Mouse (Mus musculus): Measurements from ENCODE around the gene Fignl1. TPM values are rescaled to one million over a fixed set of nuclear protein-coding genes. Genes with fewer than 3 reads are reported as not detected.

The Fignl1 gene
- total RNA-seq, 2 experiments from 2014 or later = 17.9 to 18.2 TPM

GRCm38 (mm10) chr11:11769281-11769680 is 39.5 kb downstream of the Fignl1 start:
- DNase-seq (ENCODE audit: low spot score in 2 of 2) = no peak

GRCm38 (mm10) chr11:11768057-11768456 is 40.7 kb downstream of the Fignl1 start:
- DNase-seq (ENCODE audit: low spot score in 2 of 2) = no peak

- DNase-seq (ENCODE audit: low spot score in 2 of 2) = no peak
Measured at GRCm38 (mm10) chr11:11766736-11767135, 42.0 kb downstream of the Fignl1 start.

GRCm38 (mm10) chr11:11766105-11766504 is 42.7 kb downstream of the Fignl1 start:
- no peak for DNase-seq (ENCODE audit: low spot score in 2 of 2)

GRCm38 (mm10) chr11:11765414-11765813 is 43.3 kb downstream of the Fignl1 start:
- no peak for DNase-seq (ENCODE audit: low spot score in 2 of 2)

- DNase-seq (ENCODE audit: low spot score in 2 of 2) = no peak
Measured at GRCm38 (mm10) chr11:11763211-11763666, 45.5 kb downstream of the Fignl1 start.

GRCm38 (mm10) chr11:11758883-11759282 is 49.9 kb downstream of the Fignl1 start:
- no peak for DNase-seq (ENCODE audit: low spot score in 2 of 2)

GRCm38 (mm10) chr11:11758121-11758520 is 50.6 kb downstream of the Fignl1 start:
- DNase-seq (ENCODE audit: low spot score in 2 of 2) = no peak

GRCm38 (mm10) chr11:11752859-11753258 is 55.9 kb downstream of the Fignl1 start:
- no peak for DNase-seq (ENCODE audit: low spot score in 2 of 2)

- DNase-seq (ENCODE audit: low spot score in 2 of 2) = no peak
Measured at GRCm38 (mm10) chr11:11751091-11751490, 57.7 kb downstream of the Fignl1 start.

- no peak for DNase-seq (ENCODE audit: low spot score in 2 of 2)
Measured at GRCm38 (mm10) chr11:11744222-11744621, 64.5 kb downstream of the Fignl1 start.

- no peak for DNase-seq (ENCODE audit: low spot score in 2 of 2)
Measured at GRCm38 (mm10) chr11:11742626-11743025, 66.1 kb downstream of the Fignl1 start.

- DNase-seq (ENCODE audit: low spot score in 2 of 2) = no peak
Measured at GRCm38 (mm10) chr11:11741574-11741973, 67.2 kb downstream of the Fignl1 start.

- DNase-seq (ENCODE audit: low spot score in 2 of 2) = no peak
Measured at GRCm38 (mm10) chr11:11740603-11741002, 68.2 kb downstream of the Fignl1 start.

GRCm38 (mm10) chr11:11739054-11739453 is 69.7 kb downstream of the Fignl1 start:
- no peak for DNase-seq (ENCODE audit: low spot score in 2 of 2)

GRCm38 (mm10) chr11:11737562-11737961 is 71.2 kb downstream of the Fignl1 start:
- no peak for DNase-seq (ENCODE audit: low spot score in 2 of 2)

Other genes with a start within 250 kb of the Fignl1 start
- not detected for gene 4930512M02Rik, start 181.1 kb downstream of the Fignl1 start, total RNA-seq (2021)
- gene Ikzf1, start 124.0 kb downstream of the Fignl1 start, total RNA-seq (2021) = 1 to 10 TPM; 4.6 to 6.3 TPM
- gene Ddc, start 89.2 kb upstream of the Fignl1 start, total RNA-seq (2021) = 100 to 1,000 TPM; 112 to 114 TPM
- gene Grb10, start 229.7 kb upstream of the Fignl1 start, total RNA-seq (2021) = 100 to 1,000 TPM; 300 to 301 TPM

Data from adrenal gland, postnatal 4 days (tissue).